Mouse (Mus musculus): Measurements from ENCODE around the gene Tgtp2. TPM values are rescaled to one million over a fixed set of nuclear protein-coding genes. Genes with fewer than 3 reads are reported as not detected.
A peak's percentile ranks its signal among the peaks of the same experiment; 100 is the strongest.

Gene Tgtp2
- polyA plus RNA-seq, 2 experiments = 0.09 to 0.33 TPM

DNA sequence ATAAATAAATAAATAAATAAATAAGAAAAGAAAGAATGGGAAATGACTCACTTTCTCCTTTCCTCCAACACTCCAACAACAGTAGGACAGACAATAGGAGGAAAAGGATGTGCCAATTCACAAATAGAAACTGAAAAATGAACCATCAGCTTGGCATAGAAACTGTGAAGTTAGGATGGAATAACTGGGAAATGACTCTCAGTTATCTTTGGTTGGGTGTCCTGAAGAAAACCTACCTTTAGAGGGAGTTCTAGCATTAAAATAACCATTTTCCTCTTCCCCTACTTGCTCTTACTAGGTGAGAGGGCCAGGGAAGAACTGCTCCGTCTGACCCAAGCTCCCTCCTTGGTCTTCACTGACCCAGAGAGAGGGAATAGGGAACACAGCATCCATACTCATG, 41.7 kb upstream of the Tgtp2 start:
- WGBS = 80% methylated on average over 1 of the region's 1 CpGs
- H3K27me3 ChIP-seq (ENCODE audit: control insufficient read depth, insufficient read depth, low read length) = no peaks in the 10 kb centered on the region
- H3K4me1 ChIP-seq (ENCODE audit: control insufficient read depth, insufficient read depth, low read length) = no peaks in the 10 kb centered on the region
- no peak overlapping the region for H3K4me3 ChIP-seq (replicated peaks; ENCODE audit: low read length)
- H3K36me3 ChIP-seq (ENCODE audit: control insufficient read depth, insufficient read depth, low read length) = no peaks in the 10 kb centered on the region
- no peak for TF ChIP-seq POLR2A (IDR thresholded peaks at IDR 0.05; ENCODE audit: borderline replicate concordance, extremely low read depth, insufficient read depth, insufficient read length)
- H3K9ac ChIP-seq (ENCODE audit: low read depth, low read length, severe bottlenecking) = no peak overlapping the region
- H3K4me2 ChIP-seq (replicated peaks; ENCODE audit: low read depth, low read length, severe bottlenecking) = no peak overlapping the region
- H3K27ac ChIP-seq (replicated peaks; ENCODE audit: low read depth, low read length) = no peak overlapping the region
- no peak for DNase-seq (ENCODE audit: low spot score)
- ATAC-seq (ENCODE audit: low FRiP score, low read depth) = no peak
- H3K9me3 ChIP-seq (ENCODE audit: control insufficient read depth, low read length) = no peaks in the 10 kb centered on the region

DNA sequence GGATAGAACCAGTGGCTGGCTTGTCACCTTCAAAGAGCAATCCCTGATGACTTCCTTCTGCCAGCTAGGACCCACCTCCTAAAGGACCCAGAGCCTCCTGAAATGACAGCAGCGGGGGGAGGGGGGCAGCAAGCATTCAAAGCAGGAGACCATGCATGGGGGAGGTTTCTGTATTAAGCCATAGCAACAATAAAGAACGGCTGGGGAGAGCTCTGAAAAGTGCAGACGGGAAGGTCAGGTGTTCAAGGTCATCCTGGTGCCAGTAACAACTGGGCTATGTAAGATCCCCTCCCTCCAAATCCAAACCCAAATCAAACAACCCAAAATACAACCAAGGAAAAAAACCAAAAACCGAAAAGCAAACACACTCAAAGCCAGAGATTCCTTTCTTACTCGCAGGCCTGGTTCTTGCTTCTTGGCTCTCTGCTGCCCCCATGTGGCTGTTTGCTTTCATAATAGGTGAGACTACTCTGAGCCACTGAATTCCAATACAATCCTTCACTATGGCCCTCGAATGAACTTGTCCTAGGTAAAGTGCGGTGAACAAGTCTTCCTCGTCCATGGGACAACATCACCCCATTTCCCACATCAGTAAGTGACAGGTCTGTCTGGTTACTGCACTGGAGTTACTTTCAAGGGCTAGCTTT, 39.2 kb upstream of the Tgtp2 start:
- H3K4me3 ChIP-seq (replicated peaks; ENCODE audit: low read length) = no peak overlapping the region
- whole genome bisulfite sequencing = 15% methylated on average over 8 of the region's 8 CpGs
- DNase-seq (ENCODE audit: low spot score) (peak; percentile 77), ATAC-seq (ENCODE audit: low FRiP score, low read depth) (peak; percentile 65; the same call in 1 of the 2 replicates)
- H3K27me3 ChIP-seq (ENCODE audit: control insufficient read depth, insufficient read depth, low read length) = no peaks in the 10 kb centered on the region
- no peak overlapping the region; the same call in 1 of the 2 replicates for H3K4me2 ChIP-seq (replicated peaks; ENCODE audit: low read depth, low read length, severe bottlenecking)
- no peaks in the 10 kb centered on the region for H3K4me1 ChIP-seq (ENCODE audit: control insufficient read depth, insufficient read depth, low read length)
- H3K9ac ChIP-seq (ENCODE audit: low read depth, low read length, severe bottlenecking) = no peak overlapping the region
- H3K36me3 ChIP-seq (ENCODE audit: control insufficient read depth, insufficient read depth, low read length) = no peaks in the 10 kb centered on the region
- no peaks in the 10 kb centered on the region for H3K9me3 ChIP-seq (ENCODE audit: control insufficient read depth, low read length)
- H3K27ac ChIP-seq (replicated peaks; ENCODE audit: low read depth, low read length) = no peak overlapping the region
- TF ChIP-seq POLR2A (IDR thresholded peaks at IDR 0.05; ENCODE audit: borderline replicate concordance, extremely low read depth, insufficient read depth, insufficient read length) = no peak

DNA sequence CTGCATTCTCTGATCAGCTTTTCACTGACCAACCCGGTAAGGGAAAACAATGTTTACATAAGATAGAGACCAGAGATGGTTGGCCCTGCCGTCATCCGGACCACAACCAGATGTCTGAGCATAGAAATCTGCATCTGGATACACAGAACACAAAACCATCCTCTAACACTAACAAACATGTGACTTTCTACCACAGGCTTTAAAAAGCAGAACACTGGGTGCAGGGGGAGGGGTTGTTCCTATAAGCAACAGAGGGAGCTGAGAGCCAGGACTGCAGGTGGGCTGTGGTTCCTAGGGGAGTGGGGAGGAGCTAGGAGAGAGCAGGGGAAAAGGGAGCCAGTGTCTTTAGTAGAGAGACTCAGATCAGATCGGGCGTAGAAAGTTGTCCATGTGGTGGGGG, 37.5 kb upstream of the Tgtp2 start:
- no peak for DNase-seq (ENCODE audit: low spot score)

DNA sequence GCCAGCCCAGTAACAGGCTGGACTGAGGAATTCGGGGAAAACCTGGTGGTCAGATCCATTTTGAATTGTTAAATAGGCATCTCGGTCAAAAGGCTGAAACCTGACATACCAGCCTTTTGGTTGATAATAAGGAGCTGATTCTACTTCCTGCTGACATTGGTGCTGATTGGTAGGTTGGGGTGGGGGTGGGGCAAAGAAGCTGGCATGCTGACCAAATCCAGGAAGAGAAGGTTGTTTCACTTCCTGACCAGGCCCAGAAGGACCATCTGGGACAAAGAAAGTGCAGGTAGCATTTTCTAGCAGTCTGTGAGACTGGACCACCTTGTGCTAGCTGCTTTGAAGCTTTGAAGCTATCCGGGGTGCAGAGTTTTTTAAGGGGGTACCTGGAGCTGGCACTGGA, 36.4 kb upstream of the Tgtp2 start:
- DNase-seq (ENCODE audit: low spot score) = no peak
- no peak for ATAC-seq (ENCODE audit: low FRiP score, low read depth)
- no peak overlapping the region for H3K4me3 ChIP-seq (replicated peaks; ENCODE audit: low read length)

More for the DNA sequence above, 37.5 kb upstream of the Tgtp2 start:
- Histone ChIP-seq H3K36me3 (ENCODE audit: control insufficient read depth, insufficient read depth, low read length) (no peaks in the 10 kb centered on the region), H3K9ac (ENCODE audit: low read depth, low read length, severe bottlenecking) (no peak overlapping the region), H3K27ac (replicated peaks; ENCODE audit: low read depth, low read length) (no peak overlapping the region), H3K27me3 (ENCODE audit: control insufficient read depth, insufficient read depth, low read length) (no peaks in the 10 kb centered on the region), H3K4me1 (ENCODE audit: control insufficient read depth, insufficient read depth, low read length) (no peaks in the 10 kb centered on the region), H3K9me3 (ENCODE audit: control insufficient read depth, low read length) (no peaks in the 10 kb centered on the region), H3K4me2 (replicated peaks; ENCODE audit: low read depth, low read length, severe bottlenecking) (no peak overlapping the region), H3K4me3 (replicated peaks; ENCODE audit: low read length) (no peak overlapping the region)
- TF ChIP-seq POLR2A (IDR thresholded peaks at IDR 0.05; ENCODE audit: borderline replicate concordance, extremely low read depth, insufficient read depth, insufficient read length) = no peak
- no peak for ATAC-seq (ENCODE audit: low FRiP score, low read depth)
- WGBS = 64% methylated on average over 5 of the region's 5 CpGs

DNA sequence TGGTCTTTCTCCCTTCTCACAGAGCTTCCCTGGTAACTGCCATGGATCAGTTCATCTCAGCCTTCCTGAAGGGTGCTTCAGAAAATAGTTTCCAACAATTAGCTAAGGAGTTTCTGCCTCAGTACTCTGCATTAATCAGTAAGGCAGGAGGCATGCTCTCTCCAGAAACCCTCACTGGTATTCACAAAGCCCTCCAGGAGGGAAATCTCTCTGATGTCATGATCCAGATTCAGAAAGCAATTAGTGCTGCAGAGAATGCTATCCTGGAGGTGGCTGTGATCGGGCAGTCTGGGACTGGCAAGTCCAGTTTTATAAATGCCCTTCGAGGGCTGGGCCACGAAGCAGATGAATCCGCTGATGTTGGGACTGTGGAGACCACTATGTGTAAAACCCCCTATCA, 31.4 kb upstream of the Tgtp2 start:
- Histone ChIP-seq H3K4me1 (ENCODE audit: control insufficient read depth, insufficient read depth, low read length) (no peaks in the 10 kb centered on the region), H3K4me3 (replicated peaks; ENCODE audit: low read length) (no peak overlapping the region), H3K4me2 (replicated peaks; ENCODE audit: low read depth, low read length, severe bottlenecking) (no peak overlapping the region), H3K9me3 (ENCODE audit: control insufficient read depth, low read length) (no peaks in the 10 kb centered on the region), H3K36me3 (ENCODE audit: control insufficient read depth, insufficient read depth, low read length) (no peaks in the 10 kb centered on the region), H3K27ac (replicated peaks; ENCODE audit: low read depth, low read length) (no peak overlapping the region), H3K27me3 (ENCODE audit: control insufficient read depth, insufficient read depth, low read length) (no peaks in the 10 kb centered on the region), H3K9ac (ENCODE audit: low read depth, low read length, severe bottlenecking) (no peak overlapping the region)
- no peak for DNase-seq (ENCODE audit: low spot score)
- 82% methylated on average over 4 of the region's 4 CpGs for WGBS
- ATAC-seq (ENCODE audit: low FRiP score, low read depth) = no peak
- no peak for TF ChIP-seq POLR2A (IDR thresholded peaks at IDR 0.05; ENCODE audit: borderline replicate concordance, extremely low read depth, insufficient read depth, insufficient read length)

More for the DNA sequence above, 36.4 kb upstream of the Tgtp2 start:
- Histone ChIP-seq H3K27me3 (ENCODE audit: control insufficient read depth, insufficient read depth, low read length) (no peaks in the 10 kb centered on the region), H3K4me2 (replicated peaks; ENCODE audit: low read depth, low read length, severe bottlenecking) (no peak overlapping the region), H3K9ac (ENCODE audit: low read depth, low read length, severe bottlenecking) (no peak overlapping the region), H3K27ac (replicated peaks; ENCODE audit: low read depth, low read length) (no peak overlapping the region), H3K4me1 (ENCODE audit: control insufficient read depth, insufficient read depth, low read length) (no peaks in the 10 kb centered on the region), H3K9me3 (ENCODE audit: control insufficient read depth, low read length) (no peaks in the 10 kb centered on the region), H3K36me3 (ENCODE audit: control insufficient read depth, insufficient read depth, low read length) (no peaks in the 10 kb centered on the region)
- no peak for TF ChIP-seq POLR2A (IDR thresholded peaks at IDR 0.05; ENCODE audit: borderline replicate concordance, extremely low read depth, insufficient read depth, insufficient read length)
- 83% methylated on average over 3 of the region's 3 CpGs for WGBS
